Mouse (Mus musculus): Measurements from ENCODE around the gene Pmel.

Gene Pmel

DNA sequence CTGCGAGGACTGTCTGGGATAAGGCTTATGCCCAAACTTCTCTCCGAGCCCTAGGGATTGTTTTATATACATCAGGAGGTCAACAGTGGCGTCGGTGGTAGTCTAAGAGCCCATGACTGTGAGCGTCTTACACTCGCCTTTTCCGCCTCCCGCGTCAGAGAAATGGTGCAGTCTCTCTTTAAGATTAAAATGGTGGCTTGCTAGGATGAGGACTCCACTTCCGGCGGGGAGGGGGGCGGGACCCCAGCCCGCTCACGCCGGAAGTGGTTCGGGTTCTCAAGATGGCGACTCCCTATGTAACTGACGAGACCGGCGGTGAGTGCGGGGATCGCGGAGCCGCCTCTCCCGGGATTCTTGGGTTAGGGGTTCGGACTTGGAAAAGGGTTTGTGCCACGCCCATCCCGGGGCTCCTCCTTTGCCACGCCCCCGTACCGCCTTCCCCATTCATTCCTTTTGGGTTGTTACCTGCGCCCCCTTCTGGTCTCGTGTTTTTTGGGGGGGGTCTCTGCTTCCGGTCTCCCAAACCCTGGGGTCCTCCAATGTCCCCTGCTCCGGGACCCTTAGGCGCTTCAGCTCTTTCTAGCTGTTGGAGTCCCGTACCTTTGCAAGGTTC, 44.4 kb downstream of the Pmel start:
- no peak for DNase-seq (ENCODE audit: low read depth in 1 of 2, low spot score in 2 of 2)
